Mouse (Mus musculus): ENCODE results near the gene Omd. TPM values are rescaled to one million over a fixed set of nuclear protein-coding genes. Genes with fewer than 3 reads are reported as not detected.

Gene Omd
- not detected in 2 replicates for total RNA-seq (2012; rRNA removed)
- total RNA-seq (2014; rRNA removed) = not detected in 2 replicates
- 0.25 and 0.37 TPM in 2 replicates for polyA plus RNA-seq (2012; ENCODE audit: insufficient read length, low read depth)

GRCm38 (mm10) chr13:49581541-49582530, at the start of gene Omd:
Omd (plus strand) TSS chr13:49582462.
- DNase-seq (ENCODE audit: extremely low read depth) = no peak
- TF ChIP-seq IRF4 (IDR thresholded peaks at IDR 0.05; ENCODE audit: low read depth, low read length) (no peak), ZMIZ1 (IDR thresholded peaks at IDR 0.05; ENCODE audit: low read depth, low read length) (no peak), PAX5 (IDR thresholded peaks at IDR 0.05; ENCODE audit: low read length) (no peak), MAZ (IDR thresholded peaks at IDR 0.05; ENCODE audit: low read depth, low read length) (no peak), JUN (IDR thresholded peaks at IDR 0.05; ENCODE audit: insufficient read depth, low read depth, low read length) (no peak), JUND (conservative IDR thresholded peaks at IDR 0.05; ENCODE audit: low read depth, low read length) (no peak), MYC (IDR thresholded peaks at IDR 0.05; ENCODE audit: low read depth, low read length) (no peak), UBTF (IDR thresholded peaks at IDR 0.05; ENCODE audit: low read depth, low read length) (no peak), CHD2 (IDR thresholded peaks at IDR 0.05; ENCODE audit: low read length) (no peak), ZKSCAN1 (IDR thresholded peaks at IDR 0.05; ENCODE audit: borderline replicate concordance, low read depth, low read length) (no peak), CHD1 (IDR thresholded peaks at IDR 0.05; ENCODE audit: low read depth, low read length) (no peak), TCF12 (IDR thresholded peaks at IDR 0.05; ENCODE audit: low read depth, low read length) (no peak), ETS1 (conservative IDR thresholded peaks at IDR 0.05; ENCODE audit: low read depth, low read length) (no peak)
- H3K4me2 ChIP-seq (ENCODE audit: insufficient read depth, low read depth, poor library complexity, severe bottlenecking) = no peak within 1 kb of the TSS
- H3K36me3 ChIP-seq (replicated peaks in 1 of 2; ENCODE audit: control insufficient read depth in 1 of 2, insufficient read depth in 1 of 2, low read length in 1 of 2) = no peaks in the 10 kb centered on the region
- no peak within 1 kb of the TSS for H3K27ac ChIP-seq (ENCODE audit: insufficient read depth, low read depth)
- no peak within 1 kb of the TSS for H3K9ac ChIP-seq (ENCODE audit: insufficient read depth, low read depth)
- H3K79me2 ChIP-seq (replicated peaks; ENCODE audit: control insufficient read depth, extremely low read depth, insufficient read depth, poor library complexity, severe bottlenecking) = no peaks in the 10 kb centered on the region
- H3K9me3 ChIP-seq (replicated peaks; ENCODE audit: low read length) = no peaks in the 10 kb centered on the region
- H3K4me1 ChIP-seq (ENCODE audit: control insufficient read depth in 1 of 2, insufficient read depth in 2 of 2) = peaks cover 0 to 5% of the 10 kb centered on the region in 2 experiments; a peak in 1 of 4 replicates
- H3K4me3 ChIP-seq (replicated peaks in 1 of 3; ENCODE audit: low read depth in 2 of 3, low read length in 2 of 3, poor library complexity in 1 of 3) = no peak within 1 kb of the TSS
- dilution Hi-C loops (cut with MboI; ENCODE audit: extremely low pct_ligation_motif_present, extremely low pct_unique_long_range_greater_than_20kb, low sequenced_read_pairs) (no loop called here), in situ Hi-C loops (cut with MboI; ENCODE audit: low pct_ligation_motif_present, low pct_unique_long_range_greater_than_20kb, low sequenced_read_pairs) (no loop called here)
- H3K27me3 ChIP-seq (replicated peaks) = no peaks in the 10 kb centered on the region

DNA sequence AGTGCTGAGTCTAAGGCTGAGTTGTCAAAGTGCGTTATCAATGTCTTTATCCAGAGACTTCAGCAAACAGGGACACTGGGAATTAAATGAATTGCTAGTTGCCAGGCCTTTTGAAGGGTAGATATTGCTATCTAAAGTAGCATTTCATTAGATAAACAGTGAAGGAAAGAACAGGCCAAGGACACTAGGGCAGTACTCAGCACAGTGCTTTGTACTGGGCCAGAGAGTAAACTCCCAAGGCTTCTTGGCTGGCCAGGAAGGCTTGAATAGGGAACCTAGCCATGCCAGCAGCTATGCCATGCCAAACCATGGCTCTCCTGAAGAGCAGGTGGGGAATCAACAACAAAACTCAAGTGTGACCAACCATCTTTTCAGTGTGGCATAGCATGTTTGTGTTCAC, 45.3 kb upstream of the Omd start:
- Histone ChIP-seq H3K9me3 (replicated peaks; ENCODE audit: low read length) (no peaks in the 10 kb centered on the region), H3K79me2 (replicated peaks; ENCODE audit: control insufficient read depth, extremely low read depth, insufficient read depth, poor library complexity, severe bottlenecking) (no peaks in the 10 kb centered on the region), H3K4me2 (ENCODE audit: insufficient read depth, low read depth, poor library complexity, severe bottlenecking) (no peak overlapping the region), H3K27ac (ENCODE audit: insufficient read depth, low read depth) (no peak overlapping the region), H3K36me3 (replicated peaks in 1 of 2; ENCODE audit: control insufficient read depth in 1 of 2, insufficient read depth in 1 of 2, low read length in 1 of 2) (no peaks in the 10 kb centered on the region), H3K4me3 (replicated peaks in 1 of 3; ENCODE audit: low read depth in 2 of 3, low read length in 2 of 3, poor library complexity in 1 of 3) (no peak overlapping the region), H3K27me3 (replicated peaks) (no peaks in the 10 kb centered on the region), H3K4me1 (ENCODE audit: control insufficient read depth in 1 of 2, insufficient read depth in 2 of 2) (peaks cover 0 to 14% of the 10 kb centered on the region in 2 experiments; a peak in 2 of 4 replicates), H3K9ac (ENCODE audit: insufficient read depth, low read depth) (no peak overlapping the region)
- in situ Hi-C loops (cut with MboI; ENCODE audit: low pct_ligation_motif_present, low pct_unique_long_range_greater_than_20kb, low sequenced_read_pairs) (no loop called here), dilution Hi-C loops (cut with MboI; ENCODE audit: extremely low pct_ligation_motif_present, extremely low pct_unique_long_range_greater_than_20kb, low sequenced_read_pairs) (no loop called here)
- no peak for TF ChIP-seq USF2 (conservative IDR thresholded peaks at IDR 0.05; ENCODE audit: low read depth, low read length)
- TF ChIP-seq MAFK (IDR thresholded peaks at IDR 0.05; ENCODE audit: insufficient replicate concordance, low read length) = no peak
- TF ChIP-seq JUN (IDR thresholded peaks at IDR 0.05; ENCODE audit: insufficient read depth, low read depth, low read length) = no peak
- TF ChIP-seq MXI1 (IDR thresholded peaks at IDR 0.05; ENCODE audit: low read depth, low read length) = no peak
- TF ChIP-seq RCOR1 (conservative IDR thresholded peaks at IDR 0.05; ENCODE audit: low read depth, low read length) = no peak
- no peak for TF ChIP-seq USF1 (IDR thresholded peaks at IDR 0.05; ENCODE audit: low read depth, low read length)
- no peak for TF ChIP-seq ZKSCAN1 (IDR thresholded peaks at IDR 0.05; ENCODE audit: borderline replicate concordance, low read depth, low read length)
- no peak for TF ChIP-seq JUND (conservative IDR thresholded peaks at IDR 0.05; ENCODE audit: low read depth, low read length)
- no peak for TF ChIP-seq RAD21 (IDR thresholded peaks at IDR 0.05; ENCODE audit: low read depth, low read length)
- no peak for TF ChIP-seq CTCF (conservative IDR thresholded peaks at IDR 0.05 in 1 of 2, IDR thresholded peaks at IDR 0.05 in 1 of 2; ENCODE audit: low read depth in 2 of 2, low read length in 2 of 2)
- no peak for TF ChIP-seq MEF2A (IDR thresholded peaks at IDR 0.05; ENCODE audit: borderline replicate concordance, low read depth, low read length)
- TF ChIP-seq SMC3 (IDR thresholded peaks at IDR 0.05; ENCODE audit: low read depth, low read length) = no peak
- TF ChIP-seq PAX5 (IDR thresholded peaks at IDR 0.05; ENCODE audit: low read length) = no peak
- TF ChIP-seq IRF4 (IDR thresholded peaks at IDR 0.05; ENCODE audit: low read depth, low read length) = no peak
- TF ChIP-seq ZMIZ1 (IDR thresholded peaks at IDR 0.05; ENCODE audit: low read depth, low read length) = no peak
- no peak for TF ChIP-seq NELFE (IDR thresholded peaks at IDR 0.05; ENCODE audit: low read depth, low read length)
- TF ChIP-seq ELF1 (IDR thresholded peaks at IDR 0.05; ENCODE audit: low read depth, low read length) = no peak
- no peak for TF ChIP-seq SIN3A (IDR thresholded peaks at IDR 0.05; ENCODE audit: low read length)
- no peak for TF ChIP-seq BHLHE40 (IDR thresholded peaks at IDR 0.05; ENCODE audit: low read depth, low read length)
- no peak for TF ChIP-seq UBTF (IDR thresholded peaks at IDR 0.05; ENCODE audit: low read depth, low read length)
- no peak for DNase-seq (ENCODE audit: extremely low read depth)
